ENCODE assay signal across 19 mouse cellular contexts in genomic region chr4:149858584-149858983, GRCm38 (mm10).
DNase-seq lines count a peak whose midpoint lies in the region; ATAC-seq and TF ChIP-seq lines count a peak whose summit lies in the region.
"Had no signal": no experiment of that assay in that cellular context is flagged by ENCODE, and none has a peak within 500 bp of the region (broad histone marks: within the 10 kb centered on the region; RNA-seq: fewer than 3 reads in every experiment).

No protein-coding gene starts in this region.

- no peak for TF ChIP-seq POLR2A in CH12.LX (IDR thresholded peaks at IDR 0.05; ENCODE audit: low read depth, low read length)

- no peak for TF ChIP-seq EP300 in CH12.LX (IDR thresholded peaks at IDR 0.05; ENCODE audit: low read length)

- peak; percentile 65 for ATAC-seq in granulocyte monocyte progenitor cell, adult 5-6 weeks (replicated peaks; ENCODE audit: poor library complexity, severe bottlenecking)
- ATAC-seq in megakaryocyte progenitor cell, adult 5-6 weeks (replicated peaks; ENCODE audit: poor library complexity), result peak; percentile 29
- ATAC-seq: forebrain, embryonic 16.5 days; hindbrain, postnatal 0 days had no signal

- TF ChIP-seq CTCF in layer of hippocampus, adult 2 months (conservative IDR thresholded peaks at IDR 0.05), result no peak
- TF ChIP-seq CTCF in CH12.LX (conservative IDR thresholded peaks at IDR 0.05 in 1 of 2, IDR thresholded peaks at IDR 0.05 in 1 of 2; ENCODE audit: low read depth in 2 of 2, low read length in 2 of 2), result no peak

- H3K4me3 ChIP-seq in layer of hippocampus, adult 2 months, result no peak overlapping the region
- no peak overlapping the region for H3K4me3 ChIP-seq in CH12.LX (replicated peaks in 1 of 3; ENCODE audit: low read depth in 2 of 3, low read length in 2 of 3, poor library complexity in 1 of 3)
- H3K4me3 ChIP-seq: embryonic facial prominence, embryonic 10.5 days; limb, embryonic 12.5 days; liver, embryonic 13.5 days; midbrain, embryonic 15.5 days had no signal

- no peak for DNase-seq in layer of hippocampus, adult 2 months (ENCODE audit: low spot score in 2 of 2)
- DNase-seq in layer of hippocampus, adult 8-10 months (ENCODE audit: low spot score in 2 of 2), result no peak
- DNase-seq in CH12.LX (ENCODE audit: extremely low read depth), result no peak
- no peak for DNase-seq in kidney, postnatal 10 days
- no peak for DNase-seq in kidney, adult 11 months
- DNase-seq: cerebellum, adult 11 months; cerebellum, postnatal 25 days; heart, adult 18-20 months; kidney, adult 8-10 months; kidney, postnatal 4 days; liver, embryonic 13.5 days; thymus, adult 18-20 months had no signal

- peaks cover 62% of the 10 kb centered on the region for H3K27me3 ChIP-seq in CH12.LX (replicated peaks)
- H3K27me3 ChIP-seq: limb, embryonic 12.5 days; midbrain, embryonic 15.5 days had no signal

- dilution Hi-C loops in CH12.LX (cut with MboI; ENCODE audit: extremely low pct_ligation_motif_present, extremely low pct_unique_long_range_greater_than_20kb, low sequenced_read_pairs), result no loop called here

- peaks cover 10 to 41% of the 10 kb centered on the region in 2 experiments for H3K4me1 ChIP-seq in CH12.LX (ENCODE audit: control insufficient read depth in 1 of 2, insufficient read depth in 2 of 2)

- no peaks in the 10 kb centered on the region for H3K36me3 ChIP-seq in CH12.LX (replicated peaks in 1 of 2; ENCODE audit: control insufficient read depth in 1 of 2, insufficient read depth in 1 of 2, low read length in 1 of 2)
- H3K36me3 ChIP-seq: embryonic facial prominence, embryonic 10.5 days; limb, embryonic 12.5 days; liver, embryonic 13.5 days; midbrain, embryonic 15.5 days had no signal

- no peak overlapping the region for H3K4me2 ChIP-seq in CH12.LX (ENCODE audit: insufficient read depth, low read depth, poor library complexity, severe bottlenecking)
- H3K4me2 ChIP-seq: limb, embryonic 12.5 days; liver, embryonic 13.5 days; midbrain, embryonic 15.5 days had no signal

- H3K27ac ChIP-seq in layer of hippocampus, adult 2 months, result peak overlapping the region; percentile 81
- no peak overlapping the region for H3K27ac ChIP-seq in CH12.LX (ENCODE audit: insufficient read depth, low read depth)
- H3K27ac ChIP-seq: hindbrain, postnatal 0 days; limb, embryonic 12.5 days; liver, embryonic 13.5 days; midbrain, embryonic 15.5 days had no signal

- no peak for TF ChIP-seq RAD21 in CH12.LX (IDR thresholded peaks at IDR 0.05; ENCODE audit: low read depth, low read length)

- H3K9ac ChIP-seq in CH12.LX (ENCODE audit: insufficient read depth, low read depth), result no peak overlapping the region
- H3K9ac ChIP-seq: limb, embryonic 12.5 days; liver, embryonic 13.5 days; midbrain, embryonic 15.5 days had no signal

- no peaks in the 10 kb centered on the region for H3K79me2 ChIP-seq in CH12.LX (replicated peaks; ENCODE audit: control insufficient read depth, extremely low read depth, insufficient read depth, poor library complexity, severe bottlenecking)

- in situ Hi-C loops in CH12.LX (cut with MboI; ENCODE audit: low pct_ligation_motif_present, low pct_unique_long_range_greater_than_20kb, low sequenced_read_pairs), result no loop called here

- H3K9me3 ChIP-seq in CH12.LX (replicated peaks; ENCODE audit: low read length), result peaks cover 2% of the 10 kb centered on the region
- H3K9me3 ChIP-seq: embryonic facial prominence, embryonic 10.5 days; limb, embryonic 12.5 days; liver, embryonic 13.5 days; midbrain, embryonic 15.5 days had no signal

TF ChIP-seq in CH12.LX, 34 proteins besides CTCF, POLR2A, EP300 and RAD21:
- no peak for TF ChIP-seq KAT2A (IDR thresholded peaks at IDR 0.05; ENCODE audit: insufficient replicate concordance, low read length)
- TF ChIP-seq NELFE (IDR thresholded peaks at IDR 0.05; ENCODE audit: low read depth, low read length), result no peak
- TF ChIP-seq BHLHE40 (IDR thresholded peaks at IDR 0.05; ENCODE audit: low read depth, low read length), result 0 out of 2 replicates have a peak, but pooled peaks have one; percentile 30
TF ChIP-seq in CH12.LX: peak in this region for 1.
